Mouse (Mus musculus) neural tube, embryonic 15.5 days (tissue): ENCODE results near the gene Mup5. TPM values are rescaled to one million over a fixed set of nuclear protein-coding genes. Genes with fewer than 3 reads are reported as not detected.
"Not testable (repeated sequence)": the region's sequence is repeated elsewhere in the genome, so short reads cannot be mapped to it uniquely, and the experiment has no call there.

Source experiments
- ATAC-seq: fragments of 200-750 bp; cut with Nextera tagmentation; 2 replicates; pipeline ENCODE4 v1.8.0; 2017; ENCODE audit warnings: mild to moderate bottlenecking, moderate TSS enrichment, moderate library complexity; ENCODE audit not compliant: low FRiP score
- H3K27ac ChIP-seq: fragments of 300-500 bp; sonication (generic); replicated peaks from 2 replicates; pipeline ENCODE4 v1.5.1; 2015; ENCODE audit warnings: mild to moderate bottlenecking, inconsistent platforms
- H3K27me3 ChIP-seq: fragments of 300-500 bp; sonication (generic); replicated peaks from 2 replicates; pipeline ENCODE4 v1.6.1; 2015; ENCODE audit warnings: inconsistent platforms
- H3K36me3 ChIP-seq: fragments of 300-500 bp; sonication (generic); 2 replicates; pipeline ENCODE4 v1.6.1; 2015; ENCODE audit warnings: inconsistent platforms
- H3K4me1 ChIP-seq: fragments of 300-500 bp; sonication (generic); 2 replicates; pipeline ENCODE4 v1.6.1; 2015; ENCODE audit warnings: inconsistent platforms
- H3K4me2 ChIP-seq: fragments of 300-500 bp; sonication (generic); 2 replicates; pipeline ENCODE4 v1.6.1; 2015; ENCODE audit warnings: inconsistent platforms, mild to moderate bottlenecking, moderate library complexity
- H3K4me3 ChIP-seq: fragments of 300-500 bp; sonication (generic); replicated peaks from 2 replicates; pipeline ENCODE4 v1.5.1; 2015; ENCODE audit warnings: mild to moderate bottlenecking, inconsistent platforms
- H3K9ac ChIP-seq: fragments of 300-500 bp; sonication (generic); replicated peaks from 2 replicates; pipeline ENCODE4 v1.6.1; 2015; ENCODE audit warnings: mild to moderate bottlenecking, inconsistent platforms
- H3K9me3 ChIP-seq: fragments of 300-500 bp; sonication (generic); replicated peaks from 2 replicates; pipeline ENCODE4 v1.6.1; 2016; ENCODE audit warnings: inconsistent platforms
- WGBS: fragments of 180-500 bp; shearing (Covaris S2); methylation state at CpG from one replicate; pipeline ENCODE4 v1.1.7; 2015; ENCODE audit warnings: mixed read lengths; 5-methylcytosine and 5-hydroxymethylcytosine counted together
- polyA plus RNA-seq: library from polyadenylated mRNA; unstranded; fragments of >200 nt; fragmentation: Nextera tagmentation; extraction: Ambion mirVana; gene quantifications from 2 replicates; pipeline ENCODE4 v1.2.1, GENCODE M21; 2015

The Mup5 gene
- polyA plus RNA-seq, 1 experiment from 2014 or later = not detected

DNA sequence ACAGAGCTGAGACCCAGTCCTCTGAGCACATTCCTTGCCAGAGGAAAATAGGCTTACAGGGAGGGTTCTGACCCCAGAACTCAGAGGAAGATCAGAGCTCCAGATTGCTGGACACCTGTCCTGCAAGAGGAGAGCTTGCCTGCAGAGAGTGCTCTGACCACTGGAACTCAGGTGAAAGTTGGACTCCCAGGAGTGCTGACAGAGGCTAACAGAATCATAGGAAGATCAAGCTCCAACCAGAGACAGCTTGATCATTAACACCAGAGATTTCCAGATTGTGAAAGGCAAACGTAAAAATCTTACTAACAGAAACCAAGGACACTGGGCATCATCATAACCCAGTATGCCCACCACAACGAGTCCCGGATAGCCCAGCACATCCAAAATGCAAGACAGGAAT lies 26.1 kb downstream of the Mup5 start:
- ATAC-seq = not testable (repeated sequence)

DNA sequence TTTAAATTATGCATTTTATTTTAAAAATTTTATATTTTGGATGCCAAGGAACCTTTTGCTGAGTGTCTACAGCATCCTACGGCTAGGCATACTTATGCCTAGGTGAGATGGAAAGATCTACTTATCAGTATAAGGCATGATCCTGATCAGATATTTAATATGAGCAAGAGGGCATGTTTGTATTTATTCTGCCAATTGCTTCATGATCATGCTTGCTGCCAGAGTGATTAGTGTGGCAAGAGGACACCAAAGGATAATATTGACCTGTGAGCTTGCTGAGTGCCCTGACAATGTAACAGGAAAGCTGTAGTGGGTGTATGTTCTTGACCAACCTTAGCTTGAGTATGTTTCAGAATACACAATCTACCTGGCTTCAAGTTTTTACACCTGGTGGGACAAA lies 45.3 kb downstream of the Mup5 start:
- H3K36me3 ChIP-seq = not testable (repeated sequence)
- WGBS = 88% methylated on average over 1 of the region's 1 CpGs

More for the DNA sequence above, 26.1 kb downstream of the Mup5 start:
- H3K4me3 ChIP-seq, H3K4me1 ChIP-seq, H3K9ac ChIP-seq, H3K27me3 ChIP-seq, H3K9me3 ChIP-seq, H3K36me3 ChIP-seq, H3K27ac ChIP-seq, H3K4me2 ChIP-seq: not testable (repeated sequence)
- WGBS = 89% methylated on average over 3 of the region's 3 CpGs

DNA sequence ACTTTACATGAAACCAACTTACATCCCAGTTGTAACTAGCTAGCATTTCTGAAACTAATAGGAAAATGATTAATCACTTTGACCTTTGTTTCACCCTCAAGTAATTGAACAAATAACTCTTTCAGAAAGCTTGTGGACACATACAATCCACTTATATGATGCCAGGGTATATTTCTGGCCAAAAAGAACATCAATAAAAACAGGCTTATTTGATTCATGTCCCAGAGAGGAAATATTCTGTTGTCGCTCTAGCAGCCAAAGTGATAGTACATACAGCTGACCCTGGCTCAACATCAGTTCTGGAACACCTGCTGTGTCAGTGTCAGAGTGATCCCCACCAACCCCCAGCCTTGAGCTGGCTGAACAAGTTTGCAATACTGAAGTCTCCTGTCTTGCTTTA lies 50.8 kb downstream of the Mup5 start:
- not testable (repeated sequence) for H3K36me3 ChIP-seq, H3K9ac ChIP-seq, H3K27ac ChIP-seq, H3K4me2 ChIP-seq, H3K4me3 ChIP-seq, H3K4me1 ChIP-seq, ATAC-seq, H3K9me3 ChIP-seq, H3K27me3 ChIP-seq
- 90% methylated on average over 1 of the region's 1 CpGs for WGBS

More for the DNA sequence above, 45.3 kb downstream of the Mup5 start:
- H3K4me2 ChIP-seq, H3K4me3 ChIP-seq, H3K4me1 ChIP-seq, H3K27me3 ChIP-seq, H3K9ac ChIP-seq, H3K9me3 ChIP-seq, ATAC-seq, H3K27ac ChIP-seq: not testable (repeated sequence)

DNA sequence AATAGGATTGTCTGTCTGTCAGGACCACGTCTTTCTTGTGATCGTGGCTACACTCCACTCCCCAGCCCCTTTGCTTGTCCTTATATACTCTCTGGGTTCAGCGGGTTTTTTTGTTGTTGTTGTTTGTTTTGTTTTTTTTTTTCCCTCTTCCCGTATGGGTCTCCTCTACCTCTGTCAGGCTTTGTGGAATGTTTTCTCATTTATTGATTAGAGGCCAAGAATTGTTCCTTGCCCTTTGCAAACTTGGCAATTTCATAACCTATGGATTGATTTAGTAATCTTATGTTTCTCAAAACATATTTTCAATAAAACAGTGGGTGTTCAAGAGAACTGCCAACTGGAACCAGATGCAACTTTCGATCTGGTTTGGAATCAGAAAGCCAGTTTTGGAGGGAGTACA lies 52.9 kb downstream of the Mup5 start, which contains the start of gene Mup19:
TSS of gene Mup19 (minus strand) at position 101 of the 400 bp plus-strand sequence.
- H3K27ac ChIP-seq, ATAC-seq, H3K36me3 ChIP-seq, H3K4me2 ChIP-seq, H3K4me1 ChIP-seq, H3K9me3 ChIP-seq, H3K4me3 ChIP-seq, H3K27me3 ChIP-seq, H3K9ac ChIP-seq: not testable (repeated sequence)
- WGBS = 84% methylated on average over 1 of the region's 5 CpGs

Other genes starting within 250 kb of the Mup5 start
- not detected in 2 replicates for gene Mup17, start 239.4 kb downstream of the Mup5 start, polyA plus RNA-seq
- not detected in 2 replicates for gene Mup18, start 161.1 kb downstream of the Mup5 start, polyA plus RNA-seq
- gene Mup19, start 53.0 kb downstream of the Mup5 start, polyA plus RNA-seq = not detected in 2 replicates
- gene Mup20, start 218.9 kb upstream of the Mup5 start, polyA plus RNA-seq = not detected in 2 replicates